Mouse (Mus musculus): Measurements from ENCODE around the gene Atp1a2. TPM values are rescaled to one million over a fixed set of nuclear protein-coding genes. Genes with fewer than 3 reads are reported as not detected.

The Atp1a2 gene
- polyA plus RNA-seq, 1 experiment from 2014 or later = 1.6 TPM

GRCm38 (mm10) chr1:172293449-172293848, 4.4 kb downstream of the Atp1a2 start:
- Histone ChIP-seq H3K9ac (ENCODE audit: low read length) (no peak overlapping the region), H3K4me2 (ENCODE audit: low read length) (no peak overlapping the region), H3K27ac (ENCODE audit: low read depth) (no peak overlapping the region), H3K4me1 (replicated peaks; ENCODE audit: control insufficient read depth, insufficient read depth, low read length) (peaks cover 28% of the 10 kb centered on the region), H3K4me3 (ENCODE audit: low read depth, low read length) (no peak overlapping the region), H3K9me3 (ENCODE audit: control insufficient read depth, low read length) (no peaks in the 10 kb centered on the region), H3K27me3 (replicated peaks; ENCODE audit: control insufficient read depth, insufficient read depth, low read length) (no peaks in the 10 kb centered on the region), H3K36me3 (ENCODE audit: control insufficient read depth, insufficient read depth, low read length) (no peaks in the 10 kb centered on the region)
- 83% methylated on average over 11 of the region's 11 CpGs for WGBS
- DNase-seq (ENCODE audit: low spot score) (no peak), ATAC-seq (replicated peaks; ENCODE audit: low FRiP score, low TSS enrichment, low read depth) (no peak)

GRCm38 (mm10) chr1:172292880-172293279, 5.0 kb downstream of the Atp1a2 start:
- ATAC-seq (replicated peaks; ENCODE audit: low FRiP score, low TSS enrichment, low read depth) (no peak), DNase-seq (ENCODE audit: low spot score) (no peak)
- Histone ChIP-seq H3K4me2 (ENCODE audit: low read length) (no peak overlapping the region), H3K36me3 (ENCODE audit: control insufficient read depth, insufficient read depth, low read length) (no peaks in the 10 kb centered on the region), H3K4me3 (ENCODE audit: low read depth, low read length) (no peak overlapping the region), H3K9me3 (ENCODE audit: control insufficient read depth, low read length) (no peaks in the 10 kb centered on the region), H3K4me1 (replicated peaks; ENCODE audit: control insufficient read depth, insufficient read depth, low read length) (peaks cover 23% of the 10 kb centered on the region), H3K9ac (ENCODE audit: low read length) (no peak overlapping the region), H3K27ac (ENCODE audit: low read depth) (no peak overlapping the region), H3K27me3 (replicated peaks; ENCODE audit: control insufficient read depth, insufficient read depth, low read length) (no peaks in the 10 kb centered on the region)
- WGBS = 72% methylated on average over 2 of the region's 2 CpGs

GRCm38 (mm10) chr1:172289617-172289946, 8.3 kb downstream of the Atp1a2 start:
- Histone ChIP-seq H3K9ac (ENCODE audit: low read length) (no peak overlapping the region), H3K36me3 (ENCODE audit: control insufficient read depth, insufficient read depth, low read length) (no peaks in the 10 kb centered on the region), H3K4me3 (ENCODE audit: low read depth, low read length) (no peak overlapping the region), H3K27me3 (replicated peaks; ENCODE audit: control insufficient read depth, insufficient read depth, low read length) (no peaks in the 10 kb centered on the region), H3K4me1 (replicated peaks; ENCODE audit: control insufficient read depth, insufficient read depth, low read length) (no peaks in the 10 kb centered on the region), H3K4me2 (ENCODE audit: low read length) (no peak overlapping the region), H3K27ac (ENCODE audit: low read depth) (no peak overlapping the region), H3K9me3 (ENCODE audit: control insufficient read depth, low read length) (no peaks in the 10 kb centered on the region)
- 57% methylated on average over 3 of the region's 3 CpGs for WGBS
- ATAC-seq (replicated peaks; ENCODE audit: low FRiP score, low TSS enrichment, low read depth) (peak; percentile 73; the same call in 1 of the 2 replicates), DNase-seq (ENCODE audit: low spot score) (no peak)

GRCm38 (mm10) chr1:172288900-172289616, 8.8 kb downstream of the Atp1a2 start:
- Histone ChIP-seq H3K27me3 (replicated peaks; ENCODE audit: control insufficient read depth, insufficient read depth, low read length) (no peaks in the 10 kb centered on the region), H3K9me3 (ENCODE audit: control insufficient read depth, low read length) (no peaks in the 10 kb centered on the region), H3K9ac (ENCODE audit: low read length) (no peak overlapping the region), H3K4me3 (ENCODE audit: low read depth, low read length) (no peak overlapping the region), H3K4me2 (ENCODE audit: low read length) (no peak overlapping the region), H3K36me3 (ENCODE audit: control insufficient read depth, insufficient read depth, low read length) (no peaks in the 10 kb centered on the region), H3K27ac (ENCODE audit: low read depth) (no peak overlapping the region), H3K4me1 (replicated peaks; ENCODE audit: control insufficient read depth, insufficient read depth, low read length) (no peaks in the 10 kb centered on the region)
- WGBS = 89% methylated on average over 11 of the region's 11 CpGs
- DNase-seq (ENCODE audit: low spot score) (no peak), ATAC-seq (replicated peaks; ENCODE audit: low FRiP score, low TSS enrichment, low read depth) (no peak)

- no peaks in the 10 kb centered on the region for H3K4me1 ChIP-seq (replicated peaks; ENCODE audit: control insufficient read depth, insufficient read depth, low read length)
- no peak overlapping the region for H3K9ac ChIP-seq (ENCODE audit: low read length)
- 88% methylated on average over 5 of the region's 5 CpGs for WGBS
Observed at GRCm38 (mm10) chr1:172286740-172287139, 11.1 kb downstream of the Atp1a2 start.

GRCm38 (mm10) chr1:172284221-172284620, 13.6 kb downstream of the Atp1a2 start:
- no peak for DNase-seq (ENCODE audit: low spot score)
- H3K4me1 ChIP-seq (replicated peaks; ENCODE audit: control insufficient read depth, insufficient read depth, low read length) = 0 out of 2 replicates have a peak, but pooled peaks cover 4% of the 10 kb centered on the region
- WGBS = 88% methylated on average over 14 of the region's 14 CpGs
- H3K9me3 ChIP-seq (ENCODE audit: control insufficient read depth, low read length) = no peaks in the 10 kb centered on the region
- H3K4me3 ChIP-seq (ENCODE audit: low read depth, low read length) = no peak overlapping the region
- no peak overlapping the region for H3K27ac ChIP-seq (ENCODE audit: low read depth)
- H3K27me3 ChIP-seq (replicated peaks; ENCODE audit: control insufficient read depth, insufficient read depth, low read length) = no peaks in the 10 kb centered on the region
- H3K4me2 ChIP-seq (ENCODE audit: low read length) = no peak overlapping the region
- no peak for ATAC-seq (replicated peaks; ENCODE audit: low FRiP score, low TSS enrichment, low read depth)
- no peak overlapping the region for H3K9ac ChIP-seq (ENCODE audit: low read length)
- H3K36me3 ChIP-seq (ENCODE audit: control insufficient read depth, insufficient read depth, low read length) = no peaks in the 10 kb centered on the region

More at GRCm38 (mm10) chr1:172286740-172287139, 11.1 kb downstream of the Atp1a2 start:
- Histone ChIP-seq H3K9me3 (ENCODE audit: control insufficient read depth, low read length) (no peaks in the 10 kb centered on the region), H3K36me3 (ENCODE audit: control insufficient read depth, insufficient read depth, low read length) (no peaks in the 10 kb centered on the region), H3K27ac (ENCODE audit: low read depth) (no peak overlapping the region), H3K4me3 (ENCODE audit: low read depth, low read length) (no peak overlapping the region), H3K4me2 (ENCODE audit: low read length) (no peak overlapping the region), H3K27me3 (replicated peaks; ENCODE audit: control insufficient read depth, insufficient read depth, low read length) (no peaks in the 10 kb centered on the region)
- DNase-seq (ENCODE audit: low spot score) (no peak), ATAC-seq (replicated peaks; ENCODE audit: low FRiP score, low TSS enrichment, low read depth) (no peak)

GRCm38 (mm10) chr1:172283073-172283472, 14.8 kb downstream of the Atp1a2 start:
- 94% methylated on average over 6 of the region's 6 CpGs for WGBS
- no peak for ATAC-seq (replicated peaks; ENCODE audit: low FRiP score, low TSS enrichment, low read depth)
- H3K4me1 ChIP-seq (replicated peaks; ENCODE audit: control insufficient read depth, insufficient read depth, low read length) = 0 out of 2 replicates have a peak, but pooled peaks cover 4% of the 10 kb centered on the region
- no peaks in the 10 kb centered on the region for H3K9me3 ChIP-seq (ENCODE audit: control insufficient read depth, low read length)
- DNase-seq (ENCODE audit: low spot score) = no peak
- no peak overlapping the region for H3K4me3 ChIP-seq (ENCODE audit: low read depth, low read length)
- H3K27ac ChIP-seq (ENCODE audit: low read depth) = no peak overlapping the region
- H3K27me3 ChIP-seq (replicated peaks; ENCODE audit: control insufficient read depth, insufficient read depth, low read length) = no peaks in the 10 kb centered on the region
- no peak overlapping the region for H3K4me2 ChIP-seq (ENCODE audit: low read length)
- no peak overlapping the region for H3K9ac ChIP-seq (ENCODE audit: low read length)
- no peaks in the 10 kb centered on the region for H3K36me3 ChIP-seq (ENCODE audit: control insufficient read depth, insufficient read depth, low read length)

GRCm38 (mm10) chr1:172281522-172282254, 16.2 kb downstream of the Atp1a2 start:
- 0 out of 2 replicates have a peak, but pooled peaks cover 4% of the 10 kb centered on the region for H3K4me1 ChIP-seq (replicated peaks; ENCODE audit: control insufficient read depth, insufficient read depth, low read length)
- no peak overlapping the region for H3K9ac ChIP-seq (ENCODE audit: low read length)
- WGBS = 80% methylated on average over 10 of the region's 10 CpGs
- H3K36me3 ChIP-seq (ENCODE audit: control insufficient read depth, insufficient read depth, low read length) = no peaks in the 10 kb centered on the region
- H3K27ac ChIP-seq (ENCODE audit: low read depth) = no peak overlapping the region
- H3K4me2 ChIP-seq (ENCODE audit: low read length) = no peak overlapping the region
- H3K4me3 ChIP-seq (ENCODE audit: low read depth, low read length) = no peak overlapping the region
- no peaks in the 10 kb centered on the region for H3K9me3 ChIP-seq (ENCODE audit: control insufficient read depth, low read length)
- no peaks in the 10 kb centered on the region for H3K27me3 ChIP-seq (replicated peaks; ENCODE audit: control insufficient read depth, insufficient read depth, low read length)
- DNase-seq (ENCODE audit: low spot score) (no peak), ATAC-seq (replicated peaks; ENCODE audit: low FRiP score, low TSS enrichment, low read depth) (no peak)
